Mouse (Mus musculus) heart, adult 2 months (tissue): Measurements from ENCODE around the gene Msrb3.
A peak's percentile ranks its signal among the peaks of the same experiment; 100 is the strongest.

ENCODE experiments used
- CTCF ChIP-seq: fragments of 200-600 bp; IDR thresholded peaks from 2 replicates; pipeline ENCODE4 v1.8.1; 2022; ENCODE audit warnings: antibody characterized with exemption, mild to moderate bottlenecking, moderate library complexity
- EP300 ChIP-seq: fragments of 200-500 bp; IDR thresholded peaks from 2 replicates; pipeline ENCODE4 v1.6.1; 2011; ENCODE audit warnings: low read depth, low read length, control low read depth; ENCODE audit not compliant: insufficient read depth
- POLR2A ChIP-seq: fragments of 200-500 bp; IDR thresholded peaks from 2 replicates; pipeline ENCODE4 v1.6.1; 2011; ENCODE audit warnings: mild to moderate bottlenecking, low read depth, low read length, control low read depth; ENCODE audit not compliant: insufficient read depth

- no peak for TF ChIP-seq POLR2A
- TF ChIP-seq CTCF: peak; percentile 26; the same call in 1 of the 2 replicates
- TF ChIP-seq EP300: no peak
These were observed 3.0 kb downstream of the Msrb3 start for GRCm38 (mm10) chr10:120895899-120896289.
